Mouse (Mus musculus): Measurements from ENCODE around the gene Cecr2. TPM values are rescaled to one million over a fixed set of nuclear protein-coding genes. Genes with fewer than 3 reads are reported as not detected.
A peak's percentile ranks its signal among the peaks of the same experiment; 100 is the strongest.
"Not testable (repeated sequence)": the region's sequence is repeated elsewhere in the genome, so short reads cannot be mapped to it uniquely, and the experiment has no call there.

Cecr2 gene
- total RNA-seq (2015; ENCODE audit: low replicate concordance), result 13.1 and 19.2 TPM in 2 replicates
- total RNA-seq (2017; ENCODE audit: low replicate concordance), result 17.0 and 25.6 TPM in 2 replicates

- ATAC-seq (replicated peaks; ENCODE audit: low FRiP score, poor library complexity, severe bottlenecking), result peak; percentile 67
Observed at GRCm38 (mm10) chr6:120665816-120666760, at the start of gene Cecr2. Cecr2 (plus strand) TSS chr6:120666369.

- ATAC-seq (replicated peaks; ENCODE audit: low FRiP score, poor library complexity, severe bottlenecking), result peak; percentile 41
Observed at GRCm38 (mm10) chr6:120617586-120617985, 48.6 kb upstream of the Cecr2 start.

- peak; percentile 83 for ATAC-seq (replicated peaks; ENCODE audit: low FRiP score, poor library complexity, severe bottlenecking)
Observed at GRCm38 (mm10) chr6:120618518-120619402, 47.4 kb upstream of the Cecr2 start.

- ATAC-seq (replicated peaks; ENCODE audit: low FRiP score, poor library complexity, severe bottlenecking), result no peak
Observed at GRCm38 (mm10) chr6:120620193-120620592, 46.0 kb upstream of the Cecr2 start.

GRCm38 (mm10) chr6:120625081-120625480 is 41.1 kb upstream of the Cecr2 start:
- ATAC-seq (replicated peaks; ENCODE audit: low FRiP score, poor library complexity, severe bottlenecking), result no peak

- no peak for ATAC-seq (replicated peaks; ENCODE audit: low FRiP score, poor library complexity, severe bottlenecking)
Observed at GRCm38 (mm10) chr6:120627096-120627495, 39.1 kb upstream of the Cecr2 start.

GRCm38 (mm10) chr6:120628963-120629362 is 37.2 kb upstream of the Cecr2 start:
- no peak for ATAC-seq (replicated peaks; ENCODE audit: low FRiP score, poor library complexity, severe bottlenecking)

- ATAC-seq (replicated peaks; ENCODE audit: low FRiP score, poor library complexity, severe bottlenecking), result no peak
Observed at GRCm38 (mm10) chr6:120635391-120636028, 30.7 kb upstream of the Cecr2 start.

- ATAC-seq (replicated peaks; ENCODE audit: low FRiP score, poor library complexity, severe bottlenecking), result no peak
Observed at GRCm38 (mm10) chr6:120639547-120639946, 26.6 kb upstream of the Cecr2 start.

- no peak for ATAC-seq (replicated peaks; ENCODE audit: low FRiP score, poor library complexity, severe bottlenecking)
Observed at GRCm38 (mm10) chr6:120641866-120642378, 24.2 kb upstream of the Cecr2 start.

- ATAC-seq (replicated peaks; ENCODE audit: low FRiP score, poor library complexity, severe bottlenecking), result no peak
Observed at GRCm38 (mm10) chr6:120643776-120644175, 22.4 kb upstream of the Cecr2 start.

GRCm38 (mm10) chr6:120644346-120645299 is 21.5 kb upstream of the Cecr2 start:
- ATAC-seq (replicated peaks; ENCODE audit: low FRiP score, poor library complexity, severe bottlenecking), result no peak

- ATAC-seq (replicated peaks; ENCODE audit: low FRiP score, poor library complexity, severe bottlenecking), result not testable (repeated sequence)
Observed at GRCm38 (mm10) chr6:120647246-120648028, 18.7 kb upstream of the Cecr2 start.

GRCm38 (mm10) chr6:120648205-120648604 is 18.0 kb upstream of the Cecr2 start:
- 0 out of 2 replicates have a peak, but pooled peaks have one; percentile 30 for ATAC-seq (replicated peaks; ENCODE audit: low FRiP score, poor library complexity, severe bottlenecking)

GRCm38 (mm10) chr6:120652666-120653065 is 13.5 kb upstream of the Cecr2 start:
- no peak for ATAC-seq (replicated peaks; ENCODE audit: low FRiP score, poor library complexity, severe bottlenecking)

- ATAC-seq (replicated peaks; ENCODE audit: low FRiP score, poor library complexity, severe bottlenecking), result no peak
Observed at GRCm38 (mm10) chr6:120655702-120656101, 10.5 kb upstream of the Cecr2 start.

- no peak for ATAC-seq (replicated peaks; ENCODE audit: low FRiP score, poor library complexity, severe bottlenecking)
Observed at GRCm38 (mm10) chr6:120658848-120659247, 7.3 kb upstream of the Cecr2 start.

- ATAC-seq (replicated peaks; ENCODE audit: low FRiP score, poor library complexity, severe bottlenecking), result peak; percentile 37
Observed at GRCm38 (mm10) chr6:120665415-120665815, 754 bp upstream of the Cecr2 start.
